Mouse (Mus musculus): ENCODE measurements at regions not wholly inside any gene's neighbourhood (a gene's known extent, or its start where the extent isn't known, plus 50 kb on each side); places are given as distances from the start of the nearest gene placed in this dataset.

- POLR2A ChIA-PET: interaction anchor here in 2 of 4 experiments (0.5 to 1.5 kb wide), 7 partner anchors 10 to 364 kb away, joined by 3 to 4 read pairs (median 3); no protein-coding TSS in a partner anchor
- CTCF ChIA-PET: interaction anchor here in 1 of 4 experiments (0.6 to 1.5 kb wide), 5 partner anchors 34 to 1410 kb away, joined by 3 to 5 read pairs (median 3); no protein-coding TSS in a partner anchor
Measured at GRCm38 (mm10) chr9:46702053-46702900, 296.3 kb upstream of the Gm4791 start.

- POLR2A ChIA-PET: no interaction called here
- CTCF ChIA-PET: no interaction called here
Measured at GRCm38 (mm10) chr9:46696171-46696570, 302.4 kb upstream of the Gm4791 start.

- POLR2A ChIA-PET: interaction anchor here in 1 of 4 experiments (1.8 kb wide), 1 partner anchor 14 kb away, joined by 4 read pairs; no protein-coding TSS in a partner anchor
- CTCF ChIA-PET: no interaction called here
Measured at GRCm38 (mm10) chr9:46689331-46689730, 309.2 kb upstream of the Gm4791 start.

GRCm38 (mm10) chr9:46684113-46684850, 314.3 kb upstream of the Gm4791 start:
- ChIA-PET CTCF (no interaction called here), POLR2A (no interaction called here)

GRCm38 (mm10) chr9:46672050-46672449, 326.5 kb upstream of the Gm4791 start:
- ChIA-PET CTCF (interaction anchor here in 1 of 4 experiments (1.0 kb wide), 1 partner anchor 13 kb away, joined by 3 read pairs; no protein-coding TSS in a partner anchor), POLR2A (no interaction called here)

GRCm38 (mm10) chr9:46654422-46654821, 334.6 kb upstream of the 4931429L15Rik start:
- POLR2A ChIA-PET: no interaction called here
- CTCF ChIA-PET: no interaction called here

- POLR2A ChIA-PET: interaction anchor here in 1 of 4 experiments (0.7 kb wide), 1 partner anchor 224 kb away, joined by 3 read pairs; no protein-coding TSS in a partner anchor
- CTCF ChIA-PET: no interaction called here
Measured at GRCm38 (mm10) chr9:46647238-46647922, 327.6 kb upstream of the 4931429L15Rik start.

GRCm38 (mm10) chr9:46645469-46645884, 325.7 kb upstream of the 4931429L15Rik start:
- ChIA-PET POLR2A (no interaction called here), CTCF (interaction anchor here in 2 of 4 experiments (0.7 to 1.1 kb wide), 2 partner anchors 13 to 62 kb away, joined by 3 read pairs; no protein-coding TSS in a partner anchor)

GRCm38 (mm10) chr9:46643551-46643950, 323.8 kb upstream of the 4931429L15Rik start:
- ChIA-PET CTCF (interaction anchor here in 2 of 4 experiments (0.6 to 1.0 kb wide), 3 partner anchors 9 to 292 kb away, joined by 4 read pairs; no protein-coding TSS in a partner anchor), POLR2A (interaction anchor here in 1 of 4 experiments (0.7 kb wide), 1 partner anchor 1194 kb away, joined by 3 read pairs; no protein-coding TSS in a partner anchor)

- CTCF ChIA-PET: interaction anchor here in 3 of 4 experiments (0.6 to 1.0 kb wide), 4 partner anchors 8 to 211 kb away, joined by 3 to 5 read pairs (median 4); no protein-coding TSS in a partner anchor
- POLR2A ChIA-PET: interaction anchor here in 1 of 4 experiments (0.9 to 1.1 kb wide), 2 partner anchors 9 to 172 kb away, joined by 3 read pairs; no protein-coding TSS in a partner anchor
Measured at GRCm38 (mm10) chr9:46642696-46643095, 322.9 kb upstream of the 4931429L15Rik start.

GRCm38 (mm10) chr9:46636261-46637010, 316.6 kb upstream of the 4931429L15Rik start:
- CTCF ChIA-PET: no interaction called here

GRCm38 (mm10) chr9:46633952-46634351, 314.2 kb upstream of the 4931429L15Rik start:
- ChIA-PET CTCF (interaction anchor here (0.6 to 1.3 kb wide), 16 partner anchors 8 to 1407 kb away, joined by 3 to 10 read pairs (median 3); no protein-coding TSS in a partner anchor), POLR2A (interaction anchor here in 1 of 4 experiments (0.9 kb wide), 1 partner anchor 9 kb away, joined by 3 read pairs; no protein-coding TSS in a partner anchor)

More at GRCm38 (mm10) chr9:46636261-46637010, 316.6 kb upstream of the 4931429L15Rik start:
- POLR2A ChIA-PET: no interaction called here

- POLR2A ChIA-PET: no interaction called here
- CTCF ChIA-PET: interaction anchor here in 2 of 4 experiments (0.6 to 0.8 kb wide), 2 partner anchors 13 to 187 kb away, joined by 3 read pairs; no protein-coding TSS in a partner anchor
Measured at GRCm38 (mm10) chr9:46632576-46632975, 312.8 kb upstream of the 4931429L15Rik start.

GRCm38 (mm10) chr9:46622255-46622654, 302.5 kb upstream of the 4931429L15Rik start:
- CTCF ChIA-PET: interaction anchor here in 2 of 4 experiments (0.6 kb wide), 3 partner anchors 232 to 314 kb away, joined by 3 to 4 read pairs (median 4); no protein-coding TSS in a partner anchor
- POLR2A ChIA-PET: interaction anchor here in 2 of 4 experiments (0.9 to 1.3 kb wide), 3 partner anchors 9 to 17 kb away, joined by 3 to 6 read pairs (median 5); no protein-coding TSS in a partner anchor

GRCm38 (mm10) chr9:46621851-46622250, 302.1 kb upstream of the 4931429L15Rik start:
- ChIA-PET POLR2A (interaction anchor here in 3 of 4 experiments (0.7 to 1.3 kb wide), 5 partner anchors 9 to 663 kb away, joined by 3 to 6 read pairs (median 4); no protein-coding TSS in a partner anchor), CTCF (interaction anchor here in 2 of 4 experiments (0.6 kb wide), 3 partner anchors 233 to 313 kb away, joined by 3 to 4 read pairs (median 4); no protein-coding TSS in a partner anchor)

GRCm38 (mm10) chr9:46610101-46611005, 290.6 kb upstream of the 4931429L15Rik start:
- ChIA-PET POLR2A (no interaction called here), CTCF (interaction anchor here in 1 of 4 experiments (0.8 kb wide), 1 partner anchor 24 kb away, joined by 3 read pairs; no protein-coding TSS in a partner anchor)
